Mouse (Mus musculus) CD4-positive naive resting alpha-beta T cell, adult 57 days (primary cell): ENCODE measurements around the gene Prkcz. TPM values are rescaled to one million over a fixed set of nuclear protein-coding genes. Genes with fewer than 3 reads are reported as not detected.

Experiments used
- total RNA-seq: library from RNA; stranded (reverse); gene quantifications from one replicate; pipeline ENCODE4 v1.2.4, GENCODE M21; 2023

Gene Prkcz
- total RNA-seq: 18.2 TPM

GRCm38 (mm10) chr4:155361303-155361791 lies at the start of gene Prkcz:
Prkcz (minus strand) TSS chr4:155361361.

GRCm38 (mm10) chr4:155409058-155409776 lies 48.1 kb upstream of the Prkcz start, which contains the start of gene Cfap74:
Cfap74 (plus strand) TSS chr4:155409190.

GRCm38 (mm10) chr4:155397511-155398221 lies 36.5 kb upstream of the Prkcz start, which contains the start of gene Gabrd:
Gabrd (minus strand) TSS chr4:155398112.

GRCm38 (mm10) chr4:155249648-155250351 lies 111.4 kb downstream of the Prkcz start, which contains the start of gene Faap20:
Faap20 (plus strand) TSS chr4:155249802.

GRCm38 (mm10) chr4:155222552-155222840 lies 138.7 kb downstream of the Prkcz start, which contains the start of gene Ski:
Ski (minus strand) TSS chr4:155222592.

Other genes starting within 250 kb of the Prkcz start
- gene Ski, start 138.8 kb downstream of the Prkcz start, total RNA-seq: 157 TPM
- 55.4 TPM for gene Faap20, start 111.6 kb downstream of the Prkcz start, total RNA-seq
- not detected for gene Gabrd, start 36.8 kb upstream of the Prkcz start, total RNA-seq
- 1.1 TPM for gene Cfap74, start 47.8 kb upstream of the Prkcz start, total RNA-seq
- gene Tmem52, start 107.8 kb upstream of the Prkcz start, total RNA-seq: not detected
- gene Gnb1, start 130.0 kb upstream of the Prkcz start, total RNA-seq: 256 TPM
- gene Nadk, start 201.0 kb upstream of the Prkcz start, total RNA-seq: 54.8 TPM
- 32.4 TPM for gene Slc35e2, start 240.1 kb upstream of the Prkcz start, total RNA-seq